Mouse (Mus musculus) limb, embryonic 12.5 days (tissue): ENCODE measurements around the gene Spata31d1b. TPM values are rescaled to one million over a fixed set of nuclear protein-coding genes. Genes with fewer than 3 reads are reported as not detected.

Experiments
- ATAC-seq: fragments of 200-750 bp; cut with Nextera tagmentation; 2 replicates; pipeline ENCODE4 v1.8.0; 2017; ENCODE audit warnings: low read depth, moderate TSS enrichment; ENCODE audit not compliant: insufficient number of reproducible peaks, insufficient read depth, low FRiP score, low TSS enrichment
- H3K27ac ChIP-seq: fragments of 300-500 bp; sonication (generic); 2 replicates; pipeline ENCODE4 v1.5.1; 2016; ENCODE audit warnings: mild to moderate bottlenecking, moderate library complexity
- H3K27me3 ChIP-seq: fragments of 300-500 bp; sonication (generic); 2 replicates; pipeline ENCODE4 v1.6.1; 2016; ENCODE audit warnings: mild to moderate bottlenecking, moderate library complexity
- H3K36me3 ChIP-seq: fragments of 300-500 bp; sonication (generic); 2 replicates; pipeline ENCODE4 v1.6.1; 2016; ENCODE audit warnings: mild to moderate bottlenecking, moderate library complexity
- H3K4me1 ChIP-seq: fragments of 300-500 bp; sonication (generic); replicated peaks from 2 replicates; pipeline ENCODE4 v1.6.1; 2016
- H3K4me2 ChIP-seq: fragments of 300-500 bp; sonication (generic); 2 replicates; pipeline ENCODE4 v1.6.1; 2016; ENCODE audit warnings: mild to moderate bottlenecking, moderate library complexity
- H3K4me3 ChIP-seq: fragments of 300-500 bp; sonication (generic); replicated peaks from 2 replicates; pipeline ENCODE4 v1.5.1; 2016; ENCODE audit warnings: mild to moderate bottlenecking
- H3K9ac ChIP-seq: fragments of 300-500 bp; sonication (generic); replicated peaks from 2 replicates; pipeline ENCODE4 v1.6.1; 2016; ENCODE audit warnings: mild to moderate bottlenecking, moderate library complexity
- H3K9me3 ChIP-seq: fragments of 300-500 bp; sonication (generic); 2 replicates; pipeline ENCODE4 v1.6.1; 2016; ENCODE audit warnings: mild to moderate bottlenecking, moderate library complexity
- WGBS: fragments of 180-500 bp; shearing (Covaris S2); methylation state at CpG from one replicate; pipeline ENCODE4 v1.1.7; 2016; 5-methylcytosine and 5-hydroxymethylcytosine counted together
- polyA plus RNA-seq: library from polyadenylated mRNA; unstranded; fragments of >200 nt; fragmentation: Nextera tagmentation; extraction: Ambion mirVana; gene quantifications from 2 replicates; pipeline ENCODE4 v1.2.1, GENCODE M21; 2016

The Spata31d1b gene
- polyA plus RNA-seq, 1 experiment from 2014 or later, result not detected

GRCm38 (mm10) chr13:59750310-59750709 is 38.2 kb downstream of the Spata31d1b start:
- no peak overlapping the region for H3K27ac ChIP-seq
- H3K36me3 ChIP-seq, result peaks cover 9% of the 10 kb centered on the region
- no peaks in the 10 kb centered on the region for H3K27me3 ChIP-seq
- H3K9ac ChIP-seq, result no peak overlapping the region
- H3K9me3 ChIP-seq, result no peaks in the 10 kb centered on the region
- no peak overlapping the region for H3K4me3 ChIP-seq
- ATAC-seq, result no peak
- H3K4me2 ChIP-seq, result no peak overlapping the region
- 18% methylated on average over 12 of the region's 12 CpGs for WGBS
- peaks cover 4% of the 10 kb centered on the region for H3K4me1 ChIP-seq

- no peak for ATAC-seq
Observed at GRCm38 (mm10) chr13:59756906-59757305, 44.8 kb downstream of the Spata31d1b start.

DNA sequence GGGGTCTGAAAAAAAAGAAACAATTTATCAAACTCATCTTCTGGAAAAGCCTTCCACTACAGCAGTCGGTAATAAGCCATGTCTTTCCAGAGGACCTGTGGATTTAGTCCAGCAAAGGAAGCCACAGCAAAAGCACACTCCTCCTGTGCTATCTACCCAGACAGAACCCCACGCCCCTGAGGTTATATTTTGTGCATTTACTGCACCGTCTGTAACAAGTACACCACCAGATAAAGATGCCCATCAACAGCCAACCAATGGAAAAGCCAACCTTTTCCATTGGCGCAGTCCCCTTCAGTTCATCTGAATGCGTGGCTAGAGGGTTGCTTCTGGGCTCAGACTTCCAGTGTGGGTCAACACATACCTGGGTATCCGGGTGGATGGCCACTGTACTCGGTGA is 50.7 kb downstream of the Spata31d1b start:
- Histone ChIP-seq H3K9ac (no peak overlapping the region), H3K27ac (no peak overlapping the region), H3K27me3 (no peaks in the 10 kb centered on the region), H3K4me1 (peaks cover 22% of the 10 kb centered on the region), H3K4me3 (no peak overlapping the region), H3K9me3 (no peaks in the 10 kb centered on the region), H3K36me3 (peaks cover 63% of the 10 kb centered on the region), H3K4me2 (no peak overlapping the region)
- no peak for ATAC-seq
- 92% methylated on average over 7 of the region's 7 CpGs for WGBS

More at GRCm38 (mm10) chr13:59756906-59757305, 44.8 kb downstream of the Spata31d1b start:
- Histone ChIP-seq H3K27ac (no peak overlapping the region), H3K9ac (no peak overlapping the region), H3K4me3 (no peak overlapping the region), H3K27me3 (no peaks in the 10 kb centered on the region), H3K9me3 (no peaks in the 10 kb centered on the region), H3K4me1 (no peaks in the 10 kb centered on the region), H3K36me3 (peaks cover 64% of the 10 kb centered on the region), H3K4me2 (no peak overlapping the region)
- 92% methylated on average over 7 of the region's 7 CpGs for WGBS

DNA sequence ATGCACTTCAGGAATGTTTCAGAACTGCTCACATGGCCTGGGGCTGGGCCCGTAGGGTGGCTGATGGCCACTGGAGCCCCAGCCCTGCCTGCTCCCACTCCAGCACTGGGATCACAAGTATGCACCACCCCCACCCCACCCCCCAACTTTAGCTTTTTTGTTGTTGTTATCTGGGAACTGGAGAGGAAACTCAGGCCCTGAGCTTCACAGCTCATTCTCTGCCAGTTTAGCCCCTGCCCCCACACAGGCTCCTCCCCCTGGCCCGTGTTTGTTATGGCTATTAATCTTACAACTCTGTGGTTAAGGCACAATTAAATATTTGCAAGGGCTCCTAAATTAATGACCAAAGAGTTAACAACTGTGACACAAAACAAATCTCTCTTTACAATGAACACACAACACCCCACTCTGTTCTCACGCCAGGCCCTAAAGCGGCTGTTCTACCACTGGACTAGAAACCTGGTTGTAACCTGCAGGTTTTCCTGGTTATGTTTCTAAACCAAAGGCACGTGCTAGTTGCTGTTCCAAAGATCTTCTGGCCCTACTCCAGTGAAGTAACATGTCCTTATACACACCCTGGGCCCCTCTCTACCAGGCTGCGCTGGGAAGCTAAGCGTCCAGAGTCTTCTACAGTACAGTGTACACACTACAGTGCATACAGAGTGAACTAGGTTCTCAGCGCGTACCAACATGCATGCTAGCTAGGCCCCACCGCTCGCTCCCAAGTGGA is 54.9 kb downstream of the Spata31d1b start:
- Histone ChIP-seq H3K27ac (0 out of 2 replicates have a peak overlapping the region, but pooled peaks have one; percentile 24), H3K9me3 (no peaks in the 10 kb centered on the region), H3K36me3 (peaks cover 26% of the 10 kb centered on the region), H3K4me1 (peaks cover 40% of the 10 kb centered on the region), H3K27me3 (no peaks in the 10 kb centered on the region), H3K4me2 (peak overlapping the region; percentile 71), H3K4me3 (no peak overlapping the region), H3K9ac (no peak overlapping the region)
- 68% methylated on average over 11 of the region's 11 CpGs for WGBS
- ATAC-seq, result no peak

GRCm38 (mm10) chr13:59768531-59768930 is 56.4 kb downstream of the Spata31d1b start:
- Histone ChIP-seq H3K4me2 (peak overlapping the region; percentile 71), H3K27me3 (no peaks in the 10 kb centered on the region), H3K4me3 (peak overlapping the region; percentile 88), H3K36me3 (peaks cover 26% of the 10 kb centered on the region), H3K9me3 (no peaks in the 10 kb centered on the region), H3K4me1 (peaks cover 40% of the 10 kb centered on the region), H3K9ac (peak overlapping the region; percentile 82), H3K27ac (0 out of 2 replicates have a peak overlapping the region, but pooled peaks have one; percentile 4)
- WGBS, result 35% methylated on average over 13 of the region's 13 CpGs
- no peak for ATAC-seq

Other genes with a start within 250 kb of the Spata31d1b start
- gene Agtpbp1, start 127.1 kb upstream of the Spata31d1b start, polyA plus RNA-seq, result 9.0 and 9.3 TPM in 2 replicates
- 122 and 127 TPM in 2 replicates for gene Naa35, start 127.0 kb upstream of the Spata31d1b start, polyA plus RNA-seq
- 55.3 and 59.9 TPM in 2 replicates for gene Golm1, start 36.5 kb upstream of the Spata31d1b start, polyA plus RNA-seq
- gene 4921517D22Rik, start 18.2 kb upstream of the Spata31d1b start, polyA plus RNA-seq, result not detected in 2 replicates
- not detected in 2 replicates for gene Spata31d1a, start 2.0 kb upstream of the Spata31d1b start, polyA plus RNA-seq
- gene Spata31d1d, start 19.5 kb downstream of the Spata31d1b start, polyA plus RNA-seq, result not detected in 2 replicates
- gene 1700014D04Rik, start 34.5 kb downstream of the Spata31d1b start, polyA plus RNA-seq, result 0.24 and 0.46 TPM in 2 replicates
- 97.7 and 98.3 TPM in 2 replicates for gene Isca1, start 57.5 kb downstream of the Spata31d1b start, polyA plus RNA-seq
- gene Gm49354, start 70.0 kb downstream of the Spata31d1b start, polyA plus RNA-seq, result not detected in 2 replicates
- gene Tut7, start 110.9 kb downstream of the Spata31d1b start, polyA plus RNA-seq, result 56.0 and 56.5 TPM in 2 replicates